Mouse (Mus musculus) lung, postnatal 0 days (tissue): ENCODE data around the gene Cmtm4. TPM values are rescaled to one million over a fixed set of nuclear protein-coding genes. Genes with fewer than 3 reads are reported as not detected.

ENCODE experiments used
- ATAC-seq: fragments of 200-750 bp; cut with Nextera tagmentation; 2 replicates; pipeline ENCODE4 v1.8.0; 2017; ENCODE audit warnings: moderate library complexity
- DNase-seq: peaks from one replicate; pipeline ENCODE4 v3.0.0-alpha.2; 2016; ENCODE audit warnings: low spot score
- H3K27ac ChIP-seq: fragments of 300-500 bp; sonication (generic); 2 replicates; pipeline ENCODE4 v1.5.1; 2014; ENCODE audit warnings: antibody characterized with exemption, mild to moderate bottlenecking, low read length, mixed read lengths
- H3K27me3 ChIP-seq: fragments of 300-500 bp; sonication (generic); replicated peaks from 2 replicates; pipeline ENCODE4 v1.6.1; 2014; ENCODE audit warnings: low read length, mixed read lengths; ENCODE audit not compliant: insufficient read depth
- H3K36me3 ChIP-seq: fragments of 300-500 bp; sonication (generic); 2 replicates; pipeline ENCODE4 v1.6.1; 2014; ENCODE audit warnings: low read length, mixed read lengths; ENCODE audit not compliant: insufficient read depth
- H3K4me1 ChIP-seq: fragments of 300-500 bp; sonication (generic); 2 replicates; pipeline ENCODE4 v1.6.1; 2014; ENCODE audit warnings: antibody characterized with exemption, low read depth, low read length, mixed read lengths; ENCODE audit not compliant: insufficient read depth
- H3K4me2 ChIP-seq: fragments of 300-500 bp; sonication (generic); replicated peaks from 2 replicates; pipeline ENCODE4 v1.6.1; 2014; ENCODE audit warnings: low read depth, mild to moderate bottlenecking, low read length, moderate library complexity, mixed read lengths
- H3K4me3 ChIP-seq: fragments of 300-500 bp; sonication (generic); 2 replicates; pipeline ENCODE4 v1.5.1; 2014; ENCODE audit warnings: low read depth, low read length
- H3K9ac ChIP-seq: fragments of 300-500 bp; sonication (generic); replicated peaks from 2 replicates; pipeline ENCODE4 v1.6.1; 2014; ENCODE audit warnings: low read depth, mild to moderate bottlenecking
- H3K9me3 ChIP-seq: fragments of 300-500 bp; sonication (generic); 2 replicates; pipeline ENCODE4 v1.6.1; 2016; ENCODE audit warnings: low read length, mixed read lengths
- CTCF ChIP-seq: IDR thresholded peaks from 2 replicates; pipeline ENCODE4 v1.5.1; 2016; ENCODE audit warnings: antibody characterized with exemption, mild to moderate bottlenecking
- EP300 ChIP-seq: IDR thresholded peaks from 2 replicates; pipeline ENCODE4 v1.6.1; 2016; ENCODE audit warnings: antibody characterized with exemption, mild to moderate bottlenecking, control low read depth
- WGBS: fragments of 180-500 bp; shearing (Covaris S2); extraction: QIAGEN DNeasy Blood & Tissue Kit; methylation state at CpG from one replicate; pipeline ENCODE4 v1.1.7; 2014; 5-methylcytosine and 5-hydroxymethylcytosine counted together
- polyA plus RNA-seq: library from polyadenylated mRNA; unstranded; fragments of >200 nt; fragmentation: Nextera tagmentation; extraction: Ambion mirVana; gene quantifications from 2 replicates; pipeline ENCODE4 v1.2.1, GENCODE M21; 2015

Gene Cmtm4
- polyA plus RNA-seq, 1 experiment from 2014 or later = 3.5 TPM

DNA sequence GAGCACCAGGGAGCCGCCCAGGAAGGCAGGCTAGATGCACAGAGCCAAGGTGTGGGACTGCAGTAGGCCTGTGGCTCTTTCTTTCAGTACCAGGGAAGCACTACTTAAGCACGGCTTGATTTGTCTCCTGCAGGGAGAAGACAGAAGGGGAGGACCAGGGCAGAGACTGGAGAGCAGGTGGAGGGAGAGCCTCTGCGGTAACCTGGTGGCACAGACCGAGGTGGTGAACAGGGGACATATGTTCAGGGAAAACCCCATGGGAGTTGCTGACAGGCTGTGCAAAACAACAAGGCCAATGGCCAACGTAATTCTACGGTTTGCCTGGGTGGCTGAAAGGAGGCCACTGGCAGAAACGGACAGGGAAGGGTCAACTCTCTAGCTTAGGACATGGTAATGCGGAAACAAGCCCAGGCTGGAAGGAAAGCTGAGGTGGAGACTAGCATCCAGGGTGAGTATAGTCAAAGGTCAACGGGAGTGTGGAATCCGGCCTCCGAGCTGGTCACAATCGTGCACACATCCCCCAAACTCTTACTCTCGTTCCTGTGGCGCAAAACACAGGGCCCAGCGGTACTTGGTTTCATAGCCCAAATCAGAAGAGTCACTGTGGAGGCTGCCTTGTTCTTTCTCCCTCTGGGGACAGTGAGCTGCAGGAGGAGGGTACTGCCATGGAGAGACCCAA lies 35.7 kb downstream of the Cmtm4 start:
- Histone ChIP-seq H3K4me2 (no peak overlapping the region), H3K9ac (no peak overlapping the region), H3K36me3 (no peaks in the 10 kb centered on the region), H3K4me3 (no peak overlapping the region), H3K9me3 (no peaks in the 10 kb centered on the region), H3K27ac (no peak overlapping the region), H3K4me1 (no peaks in the 10 kb centered on the region), H3K27me3 (no peaks in the 10 kb centered on the region)
- no peak for ATAC-seq
- TF ChIP-seq EP300 (no peak), CTCF (no peak)
- WGBS = 82% methylated on average over 15 of the region's 15 CpGs
- DNase-seq = no peak

DNA sequence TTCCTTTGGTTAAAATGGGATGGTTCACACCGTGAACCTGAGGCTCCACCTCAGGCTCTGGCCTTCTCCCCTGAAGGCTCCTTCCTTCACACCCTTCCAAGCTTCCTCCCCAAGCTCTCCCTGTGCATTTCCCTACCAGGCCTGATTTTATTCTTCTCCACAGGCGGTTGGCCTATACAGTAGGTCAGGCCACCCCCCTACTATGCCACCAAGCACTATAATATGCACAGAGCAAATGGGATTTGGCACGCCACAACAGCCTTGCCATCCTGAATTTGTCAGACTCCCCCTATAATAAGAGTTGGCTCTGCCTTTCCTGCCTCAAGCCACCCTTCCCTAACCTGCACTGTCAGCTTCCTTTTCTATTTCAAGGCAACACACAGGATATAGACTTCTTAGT lies 37.0 kb downstream of the Cmtm4 start:
- Histone ChIP-seq H3K27ac (no peak overlapping the region), H3K9me3 (no peaks in the 10 kb centered on the region), H3K36me3 (no peaks in the 10 kb centered on the region), H3K4me1 (no peaks in the 10 kb centered on the region), H3K27me3 (no peaks in the 10 kb centered on the region), H3K4me2 (no peak overlapping the region), H3K4me3 (no peak overlapping the region), H3K9ac (no peak overlapping the region)
- TF ChIP-seq EP300 (no peak), CTCF (no peak)
- DNase-seq (no peak), ATAC-seq (no peak)
- WGBS = 84% methylated on average over 3 of the region's 3 CpGs

DNA sequence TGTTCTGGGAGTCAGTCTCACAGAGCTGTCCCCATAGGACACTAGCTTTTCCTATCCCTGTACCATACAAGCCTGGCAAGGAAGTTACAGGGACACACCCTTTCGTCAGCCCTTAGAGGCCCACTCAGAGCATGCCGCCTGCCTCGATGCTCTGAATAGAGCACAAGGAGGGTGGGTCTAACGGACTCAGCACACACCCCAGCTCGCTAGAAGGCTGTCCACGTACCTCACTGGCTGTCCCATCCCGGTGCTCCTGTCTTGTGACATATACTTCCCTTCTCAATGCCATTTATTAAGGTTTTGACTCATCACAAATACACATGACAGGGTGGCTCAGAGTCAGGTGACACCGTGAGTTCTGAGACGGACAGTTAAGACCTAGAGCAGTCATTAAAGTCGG lies 41.1 kb downstream of the Cmtm4 start:
- no peak overlapping the region for H3K27ac ChIP-seq
- WGBS = 89% methylated on average over 10 of the region's 10 CpGs
- no peaks in the 10 kb centered on the region for H3K27me3 ChIP-seq
- no peaks in the 10 kb centered on the region for H3K4me1 ChIP-seq
- H3K9ac ChIP-seq = no peak overlapping the region
- TF ChIP-seq CTCF (no peak), EP300 (no peak)
- H3K36me3 ChIP-seq = no peaks in the 10 kb centered on the region
- ATAC-seq (no peak), DNase-seq (no peak)
- no peak overlapping the region for H3K4me2 ChIP-seq
- no peaks in the 10 kb centered on the region for H3K9me3 ChIP-seq
- H3K4me3 ChIP-seq = no peak overlapping the region

DNA sequence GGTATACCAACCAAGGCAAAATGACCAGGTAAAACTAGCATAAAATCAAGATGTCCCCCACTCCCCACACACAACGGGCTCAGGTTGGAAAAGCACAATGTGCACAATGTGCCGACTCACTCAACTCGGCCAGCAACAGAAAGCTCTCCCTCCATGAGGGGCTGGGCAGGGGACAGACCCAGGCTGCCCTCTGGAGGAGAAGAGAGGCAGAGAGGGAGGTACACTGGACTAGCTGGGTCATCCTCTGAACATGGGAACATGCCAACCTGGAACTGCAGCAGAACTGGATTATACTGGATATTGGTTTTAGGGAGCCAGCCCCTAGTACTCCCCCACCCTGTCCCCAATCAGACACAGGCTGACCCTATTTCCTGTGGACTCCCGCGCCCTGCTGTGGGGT lies 42.4 kb downstream of the Cmtm4 start:
- Histone ChIP-seq H3K4me2 (no peak overlapping the region), H3K36me3 (no peaks in the 10 kb centered on the region), H3K9me3 (no peaks in the 10 kb centered on the region), H3K4me3 (no peak overlapping the region), H3K4me1 (no peaks in the 10 kb centered on the region), H3K27me3 (no peaks in the 10 kb centered on the region), H3K27ac (no peak overlapping the region), H3K9ac (no peak overlapping the region)
- DNase-seq = no peak
- 60% methylated on average over 5 of the region's 5 CpGs for WGBS
- TF ChIP-seq CTCF = peak; percentile 50
- TF ChIP-seq EP300 = no peak
- ATAC-seq = no peak

DNA sequence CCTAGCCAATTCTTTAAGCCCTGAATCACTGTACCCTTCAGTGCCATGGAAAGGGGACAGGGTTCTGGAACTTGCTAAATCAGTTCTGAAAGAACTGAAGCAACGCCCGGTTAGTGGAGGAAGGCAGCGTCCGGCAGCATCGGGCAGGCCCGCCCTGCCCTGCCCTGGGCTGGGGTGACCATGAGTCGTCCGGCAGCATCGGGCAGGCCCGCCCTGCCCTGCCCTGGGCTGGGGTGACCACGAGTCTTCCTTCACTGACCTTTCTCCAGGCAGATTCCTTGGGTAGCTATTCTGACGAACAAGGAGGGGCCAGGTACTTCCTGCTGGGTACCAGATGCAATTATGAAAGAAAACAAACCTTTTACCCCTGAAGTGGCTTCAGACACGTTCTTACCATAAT lies 45.6 kb downstream of the Cmtm4 start:
- Histone ChIP-seq H3K4me2 (no peak overlapping the region), H3K4me1 (no peaks in the 10 kb centered on the region), H3K27ac (no peak overlapping the region), H3K9ac (no peak overlapping the region), H3K36me3 (no peaks in the 10 kb centered on the region), H3K4me3 (no peak overlapping the region), H3K27me3 (no peaks in the 10 kb centered on the region), H3K9me3 (no peaks in the 10 kb centered on the region)
- no peak for TF ChIP-seq CTCF
- TF ChIP-seq EP300 = no peak
- WGBS = 59% methylated on average over 13 of the region's 13 CpGs
- no peak for DNase-seq
- 0 out of 2 replicates have a peak, but pooled peaks have one; percentile 23 for ATAC-seq

DNA sequence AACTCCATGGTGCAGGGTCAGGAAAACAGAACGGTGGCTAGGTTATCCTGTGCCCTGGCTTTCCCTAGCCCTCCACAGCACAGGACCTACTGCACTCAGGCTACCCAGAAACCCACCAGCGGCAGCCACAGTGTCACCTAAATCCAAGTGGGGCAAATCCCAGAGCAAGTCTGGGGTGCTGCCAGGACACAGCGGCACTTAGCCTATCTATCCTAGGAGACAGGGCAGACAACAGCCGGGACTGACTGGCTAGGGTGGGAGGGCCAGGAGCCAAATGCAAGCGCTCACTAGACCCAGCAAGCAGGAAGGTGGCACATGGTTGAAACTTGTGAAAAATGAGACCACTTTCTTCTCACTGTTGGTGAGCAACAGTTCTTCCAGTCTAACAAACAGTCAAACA lies 46.6 kb downstream of the Cmtm4 start:
- Histone ChIP-seq H3K27ac (no peak overlapping the region), H3K9ac (no peak overlapping the region), H3K4me1 (no peaks in the 10 kb centered on the region), H3K36me3 (no peaks in the 10 kb centered on the region), H3K9me3 (no peaks in the 10 kb centered on the region), H3K4me2 (no peak overlapping the region), H3K27me3 (no peaks in the 10 kb centered on the region), H3K4me3 (no peak overlapping the region)
- TF ChIP-seq EP300 = no peak
- TF ChIP-seq CTCF = no peak
- WGBS = 64% methylated on average over 5 of the region's 5 CpGs
- no peak for ATAC-seq
- DNase-seq = no peak

DNA sequence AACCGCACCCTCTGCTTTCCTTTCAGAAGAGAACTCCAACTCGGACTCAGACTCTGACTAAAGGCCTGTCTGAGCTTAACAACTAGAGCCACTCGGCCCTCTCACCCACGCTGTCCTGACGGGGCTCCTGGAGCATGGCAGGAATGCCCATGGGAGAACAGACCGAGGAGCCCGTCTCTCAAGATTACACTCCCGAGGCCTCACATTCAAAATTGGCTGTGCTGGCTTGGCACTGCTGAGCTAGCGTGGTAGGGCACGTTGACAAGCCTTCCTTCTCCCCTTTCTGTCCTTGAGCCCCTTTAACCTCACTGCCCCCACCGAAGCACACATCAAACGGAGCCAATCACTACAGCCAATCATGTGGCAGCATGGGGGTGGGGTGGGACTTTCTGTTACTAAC lies 48.9 kb downstream of the Cmtm4 start:
- Histone ChIP-seq H3K27me3 (no peaks in the 10 kb centered on the region), H3K9ac (no peak overlapping the region), H3K4me2 (no peak overlapping the region), H3K4me1 (no peaks in the 10 kb centered on the region), H3K9me3 (no peaks in the 10 kb centered on the region), H3K4me3 (no peak overlapping the region), H3K27ac (no peak overlapping the region), H3K36me3 (no peaks in the 10 kb centered on the region)
- no peak for DNase-seq
- 68% methylated on average over 12 of the region's 12 CpGs for WGBS
- ATAC-seq = no peak
- no peak for TF ChIP-seq CTCF
- no peak for TF ChIP-seq EP300
